Mouse (Mus musculus) spleen, adult 2 months (tissue): Measurements from ENCODE around the gene Sec31a. TPM values are rescaled to one million over a fixed set of nuclear protein-coding genes. Genes with fewer than 3 reads are reported as not detected.

Experiments used
- DNase-seq, 2 experiments: peaks; one replicate each; pipeline versions ENCODE4 v3.0.0 to v3.0.0-alpha.2; 2012 to 2021; ENCODE audit warnings: low spot score in 2 of 2, low read depth in 1 of 2
- H3K27ac ChIP-seq: fragments of 200-500 bp; 2 replicates; pipeline ENCODE4 v1.5.1; 2012; ENCODE audit warnings: low read length, inconsistent platforms; ENCODE audit not compliant: insufficient read depth
- H3K27me3 ChIP-seq: fragments of 200-500 bp; 2 replicates; pipeline ENCODE4 v1.6.1; 2012; ENCODE audit warnings: mild to moderate bottlenecking, moderate library complexity, low read length, inconsistent platforms; ENCODE audit not compliant: control insufficient read depth, insufficient read depth
- H3K36me3 ChIP-seq: fragments of 200-500 bp; 2 replicates; pipeline ENCODE4 v1.6.1; 2012; ENCODE audit warnings: mild to moderate bottlenecking, low read length, inconsistent platforms; ENCODE audit not compliant: control insufficient read depth, insufficient read depth
- H3K4me1 ChIP-seq: fragments of 200-500 bp; 2 replicates; pipeline ENCODE4 v1.6.1; 2011; ENCODE audit warnings: inconsistent platforms; ENCODE audit not compliant: control insufficient read depth, insufficient read depth, insufficient read length
- H3K4me3 ChIP-seq: fragments of 200-500 bp; 2 replicates; pipeline ENCODE4 v1.5.1; 2011; ENCODE audit warnings: mild to moderate bottlenecking, inconsistent platforms; ENCODE audit not compliant: insufficient read depth, insufficient read length; ENCODE audit errors: extremely low read depth
- CTCF ChIP-seq: fragments of 200-500 bp; IDR thresholded peaks from 2 replicates; pipeline ENCODE4 v1.5.1; 2011; ENCODE audit warnings: mild to moderate bottlenecking, inconsistent platforms; ENCODE audit not compliant: insufficient read depth, insufficient read length, insufficient replicate concordance; ENCODE audit errors: extremely low read depth
- POLR2A ChIP-seq: fragments of 200-500 bp; IDR thresholded peaks from 2 replicates; pipeline ENCODE4 v1.6.1; 2011; ENCODE audit warnings: low read depth, low read length, inconsistent platforms
- WGBS: fragments of 180-500 bp; shearing (Covaris S2); methylation state at CpG from one replicate; pipeline ENCODE4 v1.1.7; 2018; 5-methylcytosine and 5-hydroxymethylcytosine counted together
- polyA plus RNA-seq: library from polyadenylated mRNA; depleted of rRNA; stranded (reverse); fragments of >200 nt; gene quantifications from 2 replicates; pipeline ENCODE4 v1.2.3, GENCODE M21; 2012

Gene Sec31a
- polyA plus RNA-seq, 1 experiment = 122 TPM

DNA sequence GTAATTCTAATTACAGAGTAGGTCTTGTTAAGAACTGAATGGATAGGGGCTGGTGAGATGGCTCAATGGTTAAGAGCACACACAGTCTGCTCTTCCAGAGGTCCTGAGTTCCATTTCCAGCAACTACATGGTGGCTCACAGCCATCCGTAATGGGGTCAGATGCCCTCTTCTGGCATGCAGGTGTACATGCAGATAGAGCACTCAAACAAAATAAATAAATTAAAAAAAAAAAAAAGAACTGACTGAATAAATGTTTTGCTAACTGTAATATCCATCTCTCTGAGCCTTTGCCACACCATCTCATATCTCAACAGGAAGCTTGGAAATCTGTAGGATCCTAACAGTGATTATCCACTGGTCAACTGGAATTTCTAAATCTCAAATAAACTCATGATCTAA lies 45.1 kb downstream of the Sec31a start:
- DNase-seq = no peak
- TF ChIP-seq POLR2A (no peak), CTCF (no peak)
- Histone ChIP-seq H3K36me3 (peaks cover 21% of the 10 kb centered on the region), H3K4me1 (no peaks in the 10 kb centered on the region), H3K4me3 (no peak overlapping the region), H3K27ac (no peak overlapping the region), H3K27me3 (no peaks in the 10 kb centered on the region)
- WGBS = 53% methylated on average over 1 of the region's 1 CpGs

DNA sequence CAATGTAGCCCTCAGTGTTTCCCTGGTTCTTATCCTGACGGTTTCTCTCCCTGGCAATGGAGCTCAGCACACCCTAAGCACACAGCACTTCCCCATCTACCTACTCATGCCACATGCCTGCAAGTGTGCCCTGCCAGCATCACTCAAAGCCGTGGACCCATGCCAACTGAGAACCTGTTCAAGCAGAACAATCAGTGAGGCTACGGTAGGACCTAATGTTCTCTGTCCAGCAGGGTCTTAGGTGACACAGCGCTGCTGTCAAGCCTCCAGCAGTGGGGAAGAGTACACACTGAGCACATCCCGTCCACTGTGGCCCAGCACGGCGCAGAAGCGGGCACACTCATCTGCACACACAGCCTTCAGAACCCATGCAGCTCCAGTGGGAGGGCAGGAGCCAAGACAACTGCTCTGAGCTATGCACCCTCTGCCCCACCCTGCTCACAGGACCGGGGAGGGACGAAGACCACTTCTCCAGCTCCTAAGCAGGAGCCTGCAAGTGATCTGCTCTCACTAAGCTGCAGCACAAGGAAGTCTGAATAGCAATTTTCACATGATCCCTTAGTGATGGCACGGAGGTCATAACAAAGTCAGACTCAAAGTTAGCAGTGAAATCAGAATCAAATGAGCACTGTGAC lies 46.1 kb downstream of the Sec31a start:
- H3K4me1 ChIP-seq = no peaks in the 10 kb centered on the region
- peaks cover 20% of the 10 kb centered on the region for H3K36me3 ChIP-seq
- no peak overlapping the region for H3K27ac ChIP-seq
- H3K27me3 ChIP-seq = no peaks in the 10 kb centered on the region
- no peak for TF ChIP-seq POLR2A
- no peak for TF ChIP-seq CTCF
- no peak overlapping the region for H3K4me3 ChIP-seq
- no peak for DNase-seq
- 85% methylated on average over 11 of the region's 11 CpGs for WGBS

DNA sequence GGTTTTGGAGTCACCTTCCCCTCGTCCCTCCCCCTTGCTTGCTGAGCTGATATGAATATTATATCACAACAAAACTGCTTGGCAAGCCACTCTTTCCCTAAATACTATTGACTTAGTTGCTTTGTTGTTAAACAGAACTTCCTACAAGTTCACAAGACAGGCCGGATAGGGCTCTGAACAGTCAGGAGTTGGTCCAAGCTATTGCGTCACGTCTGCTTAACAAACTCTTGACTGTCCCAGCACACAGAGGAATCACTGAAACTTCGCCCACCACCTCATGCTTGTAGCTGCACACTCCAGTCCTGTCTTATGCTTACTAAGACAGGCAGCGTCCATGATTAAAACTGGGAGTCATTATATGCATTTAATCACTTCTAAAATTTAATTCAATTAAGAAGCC lies 46.9 kb downstream of the Sec31a start:
- Histone ChIP-seq H3K27me3 (no peaks in the 10 kb centered on the region), H3K4me3 (no peak overlapping the region), H3K27ac (no peak overlapping the region), H3K4me1 (no peaks in the 10 kb centered on the region), H3K36me3 (peaks cover 19% of the 10 kb centered on the region)
- DNase-seq = no peak
- WGBS = 80% methylated on average over 6 of the region's 6 CpGs
- no peak for TF ChIP-seq CTCF
- TF ChIP-seq POLR2A = no peak

DNA sequence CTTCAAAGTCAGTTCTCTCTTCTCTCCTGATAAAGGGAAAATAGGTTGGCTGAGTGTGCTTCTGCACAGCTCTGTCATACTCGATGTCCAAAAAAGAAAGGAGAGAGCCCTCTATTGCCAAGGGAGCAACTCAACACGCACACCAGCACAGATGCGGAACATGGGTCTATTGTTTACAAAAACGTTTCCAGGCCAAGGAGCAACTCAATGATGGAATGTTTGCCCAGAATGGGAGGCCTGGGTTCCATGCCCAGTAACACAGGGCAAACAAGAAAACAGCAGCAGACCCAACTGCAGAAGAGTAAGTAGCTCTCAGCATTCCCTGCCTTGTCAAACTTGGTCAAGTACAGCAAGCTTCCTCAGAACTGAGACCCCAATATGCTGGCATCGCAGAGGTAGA lies 47.5 kb downstream of the Sec31a start:
- no peak for DNase-seq
- Histone ChIP-seq H3K27ac (no peak overlapping the region), H3K27me3 (no peaks in the 10 kb centered on the region), H3K36me3 (peaks cover 23% of the 10 kb centered on the region), H3K4me3 (no peak overlapping the region), H3K4me1 (no peaks in the 10 kb centered on the region)
- WGBS = 90% methylated on average over 5 of the region's 5 CpGs
- TF ChIP-seq CTCF (no peak), POLR2A (no peak)

DNA sequence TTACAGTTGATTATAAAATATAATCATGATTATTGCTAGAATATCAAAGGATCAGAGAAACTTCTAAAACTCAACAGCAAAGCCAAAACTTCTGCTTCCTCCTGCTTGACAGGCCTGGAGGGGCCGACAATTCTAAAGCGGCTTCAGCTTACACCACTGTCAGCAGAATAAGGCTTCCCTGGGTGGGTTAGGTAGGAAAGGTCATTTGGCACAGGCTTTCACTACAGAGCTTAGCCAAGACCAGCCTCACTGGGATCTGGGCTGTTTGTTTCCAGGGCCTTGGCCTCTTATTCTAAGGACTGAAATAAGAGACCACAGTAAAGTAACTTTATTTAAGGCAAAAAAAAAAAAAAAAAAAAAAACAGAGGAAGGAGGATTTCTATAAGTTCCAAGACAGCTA lies 49.0 kb downstream of the Sec31a start:
- DNase-seq = no peak
- H3K27ac ChIP-seq = no peak overlapping the region
- H3K36me3 ChIP-seq = peaks cover 35% of the 10 kb centered on the region
- 86% methylated on average over 2 of the region's 2 CpGs for WGBS
- H3K27me3 ChIP-seq = no peaks in the 10 kb centered on the region
- H3K4me3 ChIP-seq = no peak overlapping the region
- TF ChIP-seq POLR2A (no peak), CTCF (no peak)
- H3K4me1 ChIP-seq = no peaks in the 10 kb centered on the region

DNA sequence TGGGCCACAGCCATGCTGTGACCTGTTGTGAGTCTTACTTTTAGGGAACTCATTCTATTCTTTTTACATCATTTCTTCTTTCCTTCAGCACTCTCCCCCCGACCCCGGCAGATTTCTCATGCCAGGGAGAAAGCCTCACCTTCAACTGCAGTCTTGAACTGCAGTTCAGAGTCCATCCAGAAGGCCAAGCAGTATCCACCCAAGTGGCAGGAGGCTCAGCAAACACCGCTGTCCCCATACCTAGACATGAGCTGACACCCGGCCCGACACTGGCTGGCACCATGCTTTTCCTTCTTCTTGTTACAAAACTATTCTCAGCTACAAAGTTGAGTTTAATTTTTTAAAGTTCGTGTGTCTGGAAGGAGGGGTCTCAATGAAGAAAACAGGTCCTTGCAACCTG lies 55.7 kb downstream of the Sec31a start:
- H3K36me3 ChIP-seq = peaks cover 31% of the 10 kb centered on the region
- no peak overlapping the region for H3K4me3 ChIP-seq
- 84% methylated on average over 6 of the region's 6 CpGs for WGBS
- no peak for TF ChIP-seq CTCF
- no peak for TF ChIP-seq POLR2A
- H3K4me1 ChIP-seq = peaks cover 5% of the 10 kb centered on the region; the same call in 1 of the 2 replicates
- no peaks in the 10 kb centered on the region for H3K27me3 ChIP-seq
- H3K27ac ChIP-seq = no peak overlapping the region
- no peak for DNase-seq

DNA sequence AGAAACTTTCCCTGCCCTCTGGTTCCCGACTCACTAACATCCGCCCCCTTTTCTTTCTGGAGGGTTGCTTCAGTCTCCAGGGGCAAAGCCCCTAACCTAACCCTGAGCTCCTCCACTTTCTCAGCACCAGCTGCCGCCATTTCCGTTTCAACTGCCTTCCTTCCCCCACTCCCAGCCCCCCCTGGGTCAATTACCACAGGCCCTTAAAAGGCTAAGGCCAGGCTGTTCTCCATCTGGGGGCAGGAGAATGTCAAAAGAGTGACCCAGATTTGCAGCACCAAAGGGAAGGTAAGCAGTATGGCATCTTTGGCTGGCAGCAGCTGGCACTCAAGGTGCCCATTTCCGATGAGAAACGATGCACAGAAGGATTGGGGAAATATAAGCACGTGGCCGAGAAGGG lies 57.7 kb downstream of the Sec31a start:
- Histone ChIP-seq H3K36me3 (peaks cover 18% of the 10 kb centered on the region), H3K27me3 (no peaks in the 10 kb centered on the region), H3K4me3 (no peak overlapping the region), H3K4me1 (peaks cover 5% of the 10 kb centered on the region; the same call in 1 of the 2 replicates), H3K27ac (no peak overlapping the region)
- 8% methylated on average over 8 of the region's 8 CpGs for WGBS
- DNase-seq = no peak
- no peak for TF ChIP-seq POLR2A
- TF ChIP-seq CTCF = no peak
